29 mouse cellular contexts compared by ENCODE assay signal in the genomic region with DNA sequence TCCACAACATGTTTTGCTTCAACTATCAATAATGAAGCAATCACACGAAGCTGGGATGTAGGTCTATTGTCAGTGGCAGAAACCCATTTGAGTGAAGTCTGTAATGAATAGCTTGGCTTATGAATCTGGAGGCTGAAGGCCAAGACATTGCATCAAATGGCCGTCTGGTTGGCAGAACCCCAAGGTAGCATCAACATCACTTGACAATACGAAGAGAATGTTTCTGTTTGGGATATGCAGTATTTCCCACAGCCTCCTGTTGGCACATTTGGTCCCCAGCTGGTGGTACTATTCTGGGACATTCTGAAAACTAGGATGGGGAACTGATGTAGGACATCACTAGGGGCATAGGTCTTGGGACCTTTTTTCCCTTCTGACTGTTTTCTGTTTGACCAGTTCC. TPM values are rescaled to one million over a fixed set of nuclear protein-coding genes. Genes with fewer than 3 reads are reported as not detected.
A peak's percentile ranks its signal among the peaks of the same experiment; 100 is the strongest.
DNase-seq lines count a peak whose midpoint lies in the region; ATAC-seq and TF ChIP-seq lines count a peak whose summit lies in the region.
"Had no signal": no experiment of that assay in that cellular context is flagged by ENCODE, and none has a peak within 500 bp of the region (broad histone marks: within the 10 kb centered on the region; RNA-seq: fewer than 3 reads in every experiment).

No protein-coding gene starts in this region.

- no peak overlapping the region for H3K4me3 ChIP-seq in cerebellum, adult 2 months (replicated peaks; ENCODE audit: insufficient read depth, low read depth, low read length)
- no peak overlapping the region for H3K4me3 ChIP-seq in hindbrain, postnatal 0 days (ENCODE audit: low read length)
- no peak overlapping the region for H3K4me3 ChIP-seq in hindbrain, embryonic 11.5 days (ENCODE audit: low read depth, low read length)
- no peak overlapping the region for H3K4me3 ChIP-seq in intestine, postnatal 0 days (ENCODE audit: low read depth, low read length)
- H3K4me3 ChIP-seq: embryonic facial prominence, embryonic 10.5 days; forebrain, embryonic 15.5 days; heart, adult 2 months; heart, embryonic 13.5 days; hindbrain, embryonic 12.5 days; left cerebral cortex, adult 2 months; limb, embryonic 15.5 days; midbrain, embryonic 15.5 days; myocyte; neural tube, embryonic 13.5 days had no signal

- no peaks in the 10 kb centered on the region for H3K36me3 ChIP-seq in hindbrain, postnatal 0 days (ENCODE audit: insufficient read depth, low read length)
- no peaks in the 10 kb centered on the region for H3K36me3 ChIP-seq in hindbrain, embryonic 11.5 days (ENCODE audit: control insufficient read depth, insufficient read depth, low read length)
- no peaks in the 10 kb centered on the region for H3K36me3 ChIP-seq in intestine, postnatal 0 days (ENCODE audit: control insufficient read depth, insufficient read depth)
- H3K36me3 ChIP-seq: forebrain, embryonic 15.5 days; limb, embryonic 15.5 days; midbrain, embryonic 15.5 days; neural tube, embryonic 13.5 days had no signal

- H3K9ac ChIP-seq in hindbrain, postnatal 0 days (replicated peaks; ENCODE audit: low read length) = no peak overlapping the region
- no peak overlapping the region for H3K9ac ChIP-seq in hindbrain, embryonic 11.5 days (ENCODE audit: low read depth, low read length)
- no peak overlapping the region for H3K9ac ChIP-seq in intestine, postnatal 0 days (ENCODE audit: low read depth, low read length)
- H3K9ac ChIP-seq: forebrain, embryonic 15.5 days; heart, embryonic 13.5 days; hindbrain, embryonic 12.5 days; limb, embryonic 15.5 days; liver, embryonic 14.5 days; midbrain, embryonic 15.5 days; neural tube, embryonic 13.5 days had no signal

- peaks cover 61% of the 10 kb centered on the region for H3K4me1 ChIP-seq in cerebellum, adult 2 months (ENCODE audit: control insufficient read depth, insufficient read depth, low read length)
- peaks cover 4% of the 10 kb centered on the region; the same call in 1 of the 2 replicates for H3K4me1 ChIP-seq in hindbrain, postnatal 0 days (ENCODE audit: insufficient read depth, low read length)
- no peaks in the 10 kb centered on the region for H3K4me1 ChIP-seq in hindbrain, embryonic 11.5 days (replicated peaks; ENCODE audit: control insufficient read depth, insufficient read depth, low read length)
- no peaks in the 10 kb centered on the region for H3K4me1 ChIP-seq in intestine, postnatal 0 days (replicated peaks; ENCODE audit: control insufficient read depth, insufficient read depth, low read length)
- H3K4me1 ChIP-seq: midbrain, embryonic 15.5 days had no signal

- H3K27me3 ChIP-seq in cerebellum, adult 2 months (ENCODE audit: control insufficient read depth, insufficient read depth, low read length) = no peaks in the 10 kb centered on the region
- H3K27me3 ChIP-seq in hindbrain, postnatal 0 days (ENCODE audit: insufficient read depth, low read length) = no peaks in the 10 kb centered on the region
- no peaks in the 10 kb centered on the region for H3K27me3 ChIP-seq in hindbrain, embryonic 11.5 days (ENCODE audit: control insufficient read depth, insufficient read depth, low read length)
- no peaks in the 10 kb centered on the region for H3K27me3 ChIP-seq in intestine, postnatal 0 days (replicated peaks; ENCODE audit: control insufficient read depth, insufficient read depth, low read length)
- H3K27me3 ChIP-seq: forebrain, embryonic 15.5 days; heart, embryonic 13.5 days; limb, embryonic 15.5 days; midbrain, embryonic 15.5 days; neural tube, embryonic 13.5 days had no signal

- H3K4me2 ChIP-seq in hindbrain, postnatal 0 days (ENCODE audit: low read depth, low read length) = no peak overlapping the region
- no peak overlapping the region for H3K4me2 ChIP-seq in hindbrain, embryonic 11.5 days (replicated peaks; ENCODE audit: low read depth, low read length)
- H3K4me2 ChIP-seq in intestine, postnatal 0 days (replicated peaks; ENCODE audit: low read depth) = no peak overlapping the region
- H3K4me2 ChIP-seq: forebrain, embryonic 15.5 days; heart, embryonic 13.5 days; hindbrain, embryonic 12.5 days; limb, embryonic 15.5 days; midbrain, embryonic 15.5 days; neural tube, embryonic 13.5 days had no signal

- no peaks in the 10 kb centered on the region for H3K9me3 ChIP-seq in hindbrain, postnatal 0 days (ENCODE audit: low read length)
- H3K9me3 ChIP-seq in hindbrain, embryonic 11.5 days (ENCODE audit: control insufficient read depth, low read length) = no peaks in the 10 kb centered on the region
- H3K9me3 ChIP-seq in intestine, postnatal 0 days (ENCODE audit: control insufficient read depth) = no peaks in the 10 kb centered on the region
- H3K9me3 ChIP-seq: embryonic facial prominence, embryonic 10.5 days; forebrain, embryonic 15.5 days; heart, embryonic 13.5 days; hindbrain, embryonic 12.5 days; limb, embryonic 15.5 days; midbrain, embryonic 15.5 days; neural tube, embryonic 13.5 days had no signal

- 13% methylated on average over 3 of the region's 3 CpGs for WGBS in cerebellum, adult 2 months
- 54% methylated on average over 3 of the region's 3 CpGs for WGBS in hindbrain, postnatal 0 days
- 83% methylated on average over 3 of the region's 3 CpGs for WGBS in hindbrain, embryonic 11.5 days
- WGBS in intestine, postnatal 0 days = 78% methylated on average over 3 of the region's 3 CpGs

- peak; percentile 23 to 50 for DNase-seq in cerebellum, adult 2 months
- DNase-seq in cerebellum, adult 18-20 months = no peak
- peak; percentile 33 for DNase-seq in hindbrain, postnatal 0 days (ENCODE audit: low spot score)
- DNase-seq in hindbrain, embryonic 11.5 days (ENCODE audit: low spot score) = no peak
- peak; percentile 25 for DNase-seq in 3T3-L1 (ENCODE audit: low read depth, low spot score)
- DNase-seq in brain, adult 2 months (ENCODE audit: low read depth, low spot score) = peak; percentile 69
- DNase-seq in yolk sac, embryonic 10.5 days (ENCODE audit: low spot score) = no peak
- DNase-seq: adrenal gland, adult 8-10 months; gastrocnemius, postnatal 14 days; heart, adult 2 months; heart, postnatal 14 days; kidney, adult 18-20 months; layer of hippocampus, adult 9-11 months; retina, postnatal 1 day; right cerebral cortex, postnatal 25 days; spleen, adult 18-20 months had no signal

- TF ChIP-seq POLR2A in cerebellum, adult 2 months (IDR thresholded peaks at IDR 0.05; ENCODE audit: borderline replicate concordance, insufficient read depth, low read length) = no peak

- ATAC-seq in hindbrain, postnatal 0 days = no peak
- ATAC-seq in hindbrain, embryonic 11.5 days (ENCODE audit: low FRiP score) = no peak
- ATAC-seq in intestine, postnatal 0 days = no peak
- ATAC-seq: CD4-positive, CD25-positive, alpha-beta regulatory T cell, adult 4 months; forebrain, embryonic 15.5 days; midbrain, embryonic 15.5 days had no signal

- H3K27ac ChIP-seq in cerebellum, adult 2 months (ENCODE audit: insufficient read depth, low read length) = no peak overlapping the region
- no peak overlapping the region for H3K27ac ChIP-seq in hindbrain, postnatal 0 days
- no peak overlapping the region for H3K27ac ChIP-seq in hindbrain, embryonic 11.5 days (ENCODE audit: low read depth, low read length)
- no peak overlapping the region for H3K27ac ChIP-seq in intestine, postnatal 0 days (ENCODE audit: low read depth, low read length)
- H3K27ac ChIP-seq: embryonic facial prominence, embryonic 10.5 days; forebrain, embryonic 15.5 days; heart, adult 2 months; heart, embryonic 13.5 days; hindbrain, embryonic 12.5 days; left cerebral cortex, adult 2 months; limb, embryonic 15.5 days; liver, embryonic 14.5 days; midbrain, embryonic 15.5 days; neural tube, embryonic 13.5 days had no signal

- no peak for TF ChIP-seq CTCF in cerebellum, adult 2 months (IDR thresholded peaks at IDR 0.05; ENCODE audit: borderline replicate concordance, insufficient read depth, low read depth, low read length)
- no peak for TF ChIP-seq CTCF in hindbrain, postnatal 0 days (IDR thresholded peaks at IDR 0.05; ENCODE audit: low read depth)
- TF ChIP-seq CTCF in intestine, postnatal 0 days (IDR thresholded peaks at IDR 0.05; ENCODE audit: low read depth) = no peak

RNA-seq across cellular contexts. Expression of gene Prkar1b, which starts 5.9 kb away (rescaled TPM):
- 507 and 509 TPM in 2 replicates for polyA plus RNA-seq in cerebellum, adult 2 months (2012; rRNA removed)
- 264 and 274 TPM in 2 replicates for total RNA-seq in hindbrain, postnatal 0 days (2014; rRNA removed)
- 297 and 322 TPM in 2 replicates for polyA plus RNA-seq in hindbrain, postnatal 0 days (2015; fragmentation: Nextera tagmentation; extraction: Ambion mirVana)
- polyA plus RNA-seq in hindbrain, embryonic 11.5 days (2014; fragmentation: Nextera tagmentation; extraction: Ambion mirVana) = 19.9 and 26.4 TPM in 2 replicates
- polyA plus RNA-seq in intestine, postnatal 0 days (2015; fragmentation: Nextera tagmentation; extraction: Ambion mirVana) = 10.0 and 10.9 TPM in 2 replicates
- total RNA-seq: megakaryocyte-erythroid progenitor cell, adult 5-6 weeks had no signal

RNA-seq across cellular contexts. Expression of gene Dnaaf5, which starts 6.1 kb away (rescaled TPM):
- polyA plus RNA-seq in cerebellum, adult 2 months (2012; rRNA removed) = 7.0 and 7.9 TPM in 2 replicates
- 12.8 and 16.3 TPM in 2 replicates for total RNA-seq in hindbrain, postnatal 0 days (2014; rRNA removed)
- 1.8 and 2.2 TPM in 2 replicates for polyA plus RNA-seq in hindbrain, postnatal 0 days (2015; fragmentation: Nextera tagmentation; extraction: Ambion mirVana)
- polyA plus RNA-seq in hindbrain, embryonic 11.5 days (2014; fragmentation: Nextera tagmentation; extraction: Ambion mirVana) = 5.3 and 7.2 TPM in 2 replicates
- 2.5 and 2.9 TPM in 2 replicates for polyA plus RNA-seq in intestine, postnatal 0 days (2015; fragmentation: Nextera tagmentation; extraction: Ambion mirVana)

RNA-seq across cellular contexts. Expression of gene Sun1, which starts 56.5 kb away (rescaled TPM):
- 65.3 and 70.8 TPM in 2 replicates for polyA plus RNA-seq in cerebellum, adult 2 months (2012; rRNA removed)
- 52.7 and 78.5 TPM in 2 replicates for total RNA-seq in hindbrain, postnatal 0 days (2014; rRNA removed)
- 33.9 and 36.2 TPM in 2 replicates for polyA plus RNA-seq in hindbrain, postnatal 0 days (2015; fragmentation: Nextera tagmentation; extraction: Ambion mirVana)
- polyA plus RNA-seq in hindbrain, embryonic 11.5 days (2014; fragmentation: Nextera tagmentation; extraction: Ambion mirVana) = 38.4 and 43.8 TPM in 2 replicates
- polyA plus RNA-seq in intestine, postnatal 0 days (2015; fragmentation: Nextera tagmentation; extraction: Ambion mirVana) = 12.2 and 13.4 TPM in 2 replicates

Comparison
In these comparisons a context has a peak if more than half of its experiments do, and no peak if none do; other contexts are left out.
1. DNase-seq: peak in cerebellum, adult 2 months (2 of 2), hindbrain, postnatal 0 days (single experiment), 3T3-L1 (single experiment) and brain, adult 2 months (single experiment); none in cerebellum, adult 18-20 months (0 of 2), hindbrain, embryonic 11.5 days (single experiment) and yolk sac, embryonic 10.5 days (single experiment).
2. RNA of gene Prkar1b, which starts 5.9 kb away (polyA plus RNA-seq): 507 to 509 TPM in cerebellum, adult 2 months and 297 to 322 TPM in hindbrain, postnatal 0 days; 19.9 to 26.4 TPM in hindbrain, embryonic 11.5 days and 10.0 to 10.9 TPM in intestine, postnatal 0 days; every median in the first group is over 10 times any median in the second.